ENCODE assay signal across 19 mouse cellular contexts in the genomic region with DNA sequence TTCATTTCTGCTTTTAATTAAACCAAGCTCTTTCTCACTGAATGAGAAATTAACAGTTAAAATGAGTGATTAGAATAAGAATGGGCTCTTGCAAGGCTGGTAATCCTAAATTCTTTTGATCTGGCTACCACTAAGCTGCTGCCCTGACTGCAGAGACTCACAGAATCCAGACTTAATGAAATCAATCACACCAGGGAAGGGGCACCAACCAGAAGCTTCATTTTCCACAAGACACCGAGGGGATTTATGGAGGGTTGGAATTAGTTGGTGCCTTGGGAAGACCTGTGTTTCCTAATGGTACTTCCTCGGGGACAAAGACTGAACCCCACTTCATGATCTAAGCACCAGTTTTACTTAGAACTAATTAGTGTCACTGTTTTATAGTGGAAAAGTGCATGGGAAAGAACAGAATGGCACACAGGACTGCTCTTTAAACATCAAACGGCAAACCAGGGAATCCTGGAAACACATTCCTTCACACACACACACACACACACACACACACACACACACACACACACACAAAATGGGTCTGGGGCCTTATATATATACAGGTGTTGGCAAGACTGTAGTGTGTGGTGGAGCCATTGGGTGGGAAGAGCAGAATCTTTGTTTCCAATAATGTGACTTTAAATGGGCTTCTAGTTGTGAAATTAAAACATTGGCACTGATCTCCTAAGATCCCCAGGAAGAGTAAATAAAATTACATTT. TPM values are rescaled to one million over a fixed set of nuclear protein-coding genes. Genes with fewer than 3 reads are reported as not detected.
DNase-seq lines count a peak whose midpoint lies in the region; ATAC-seq lines count a peak whose summit lies in the region.
"Had no signal": no experiment of that assay in that cellular context is flagged by ENCODE, and none has a peak within 500 bp of the region (broad histone marks: within the 10 kb centered on the region; RNA-seq: fewer than 3 reads in every experiment).

No protein-coding gene starts in this region.

- ATAC-seq in heart, embryonic 12.5 days (ENCODE audit: insufficient number of reproducible peaks, low FRiP score): no peak
- ATAC-seq in forebrain, embryonic 12.5 days (ENCODE audit: low FRiP score): peak; percentile 88
- peak; percentile 93 for ATAC-seq in midbrain, embryonic 16.5 days
- ATAC-seq: hindbrain, postnatal 0 days; intestine, postnatal 0 days had no signal

- H3K9me3 ChIP-seq in heart, embryonic 12.5 days (replicated peaks): no peaks in the 10 kb centered on the region
- no peaks in the 10 kb centered on the region for H3K9me3 ChIP-seq in forebrain, embryonic 12.5 days
- no peaks in the 10 kb centered on the region for H3K9me3 ChIP-seq in midbrain, embryonic 16.5 days (replicated peaks; ENCODE audit: control insufficient read depth, low read length, poor library complexity, severe bottlenecking)
- H3K9me3 ChIP-seq: kidney, embryonic 15.5 days; liver, embryonic 15.5 days had no signal

- no peaks in the 10 kb centered on the region for H3K36me3 ChIP-seq in heart, embryonic 12.5 days
- no peaks in the 10 kb centered on the region for H3K36me3 ChIP-seq in forebrain, embryonic 12.5 days (replicated peaks)
- H3K36me3 ChIP-seq in midbrain, embryonic 16.5 days (ENCODE audit: control insufficient read depth, insufficient read depth, low read length): no peaks in the 10 kb centered on the region
- H3K36me3 ChIP-seq: kidney, embryonic 15.5 days; liver, embryonic 15.5 days had no signal

- intact Hi-C loops in heart, postnatal 14 days (cut with DNase I): no loop called here

- no peak overlapping the region for H3K4me2 ChIP-seq in heart, embryonic 12.5 days
- H3K4me2 ChIP-seq in forebrain, embryonic 12.5 days: peak overlapping the region; percentile 0; the same call in 1 of the 2 replicates
- no peak overlapping the region for H3K4me2 ChIP-seq in midbrain, embryonic 16.5 days (ENCODE audit: low read length)
- H3K4me2 ChIP-seq: kidney, embryonic 15.5 days; liver, embryonic 15.5 days had no signal

- DNase-seq in heart, postnatal 14 days: no peak
- DNase-seq in mesoderm, embryonic 11.5 days (ENCODE audit: low read depth, low spot score): peak; percentile 18
- DNase-seq in kidney, postnatal 14 days: no peak
- no peak for DNase-seq in adrenal gland, postnatal 36 days
- DNase-seq: adrenal gland, postnatal 14 days; cerebellum, adult 2 months; gastrocnemius, postnatal 10 days; right cerebral cortex, postnatal 25 days had no signal

- no peak overlapping the region for H3K9ac ChIP-seq in heart, embryonic 12.5 days
- H3K9ac ChIP-seq in forebrain, embryonic 12.5 days: no peak overlapping the region
- no peak overlapping the region for H3K9ac ChIP-seq in midbrain, embryonic 16.5 days (ENCODE audit: low read depth, low read length)
- H3K9ac ChIP-seq: kidney, embryonic 15.5 days; liver, embryonic 15.5 days had no signal

- peak overlapping the region; percentile 68 for H3K27ac ChIP-seq in heart, embryonic 12.5 days (ENCODE audit: poor library complexity, severe bottlenecking)
- H3K27ac ChIP-seq in forebrain, embryonic 12.5 days: peak overlapping the region; percentile 56
- H3K27ac ChIP-seq in midbrain, embryonic 16.5 days (ENCODE audit: low read length): peak overlapping the region; percentile 50; the same call in 1 of the 2 replicates
- H3K27ac ChIP-seq: hindbrain, postnatal 0 days; kidney, embryonic 15.5 days; liver, embryonic 15.5 days had no signal

- no peaks in the 10 kb centered on the region for H3K27me3 ChIP-seq in heart, embryonic 12.5 days (replicated peaks)
- no peaks in the 10 kb centered on the region for H3K27me3 ChIP-seq in forebrain, embryonic 12.5 days
- no peaks in the 10 kb centered on the region for H3K27me3 ChIP-seq in midbrain, embryonic 16.5 days (ENCODE audit: control insufficient read depth, insufficient read depth, low read depth, low read length)
- H3K27me3 ChIP-seq: CH12.LX; kidney, embryonic 15.5 days; liver, embryonic 15.5 days had no signal

- WGBS in heart, embryonic 12.5 days: 65% methylated on average over 3 of the region's 3 CpGs
- WGBS in forebrain, embryonic 12.5 days: 5% methylated on average over 3 of the region's 3 CpGs
- 14% methylated on average over 3 of the region's 3 CpGs for WGBS in midbrain, embryonic 16.5 days

- H3K4me3 ChIP-seq in heart, embryonic 12.5 days: no peak overlapping the region
- H3K4me3 ChIP-seq in forebrain, embryonic 12.5 days (replicated peaks): no peak overlapping the region
- no peak overlapping the region for H3K4me3 ChIP-seq in midbrain, embryonic 16.5 days (ENCODE audit: low read depth, low read length)
- H3K4me3 ChIP-seq: kidney, embryonic 15.5 days; liver, embryonic 15.5 days; myocyte had no signal

- H3K4me1 ChIP-seq in heart, embryonic 12.5 days (replicated peaks): peaks cover 10% of the 10 kb centered on the region; the same call in 1 of the 2 replicates
- peaks cover 22% of the 10 kb centered on the region for H3K4me1 ChIP-seq in forebrain, embryonic 12.5 days
- H3K4me1 ChIP-seq in midbrain, embryonic 16.5 days (ENCODE audit: control insufficient read depth, insufficient read depth, low read length): peaks cover 7% of the 10 kb centered on the region
- H3K4me1 ChIP-seq: kidney, embryonic 15.5 days; liver, embryonic 15.5 days had no signal

RNA-seq across cellular contexts. Expression of a gene that starts 18.5 kb away (rescaled TPM):
- 0.73 and 0.85 TPM in 2 replicates for polyA plus RNA-seq in heart, embryonic 12.5 days (2016; fragmentation: Nextera tagmentation; extraction: Ambion mirVana)
- total RNA-seq in heart, postnatal 14 days (2021): 1 to 10 TPM in 1 of 2 experiments, under 1 TPM in 1; 0.59 to 1.2 TPM
- polyA plus RNA-seq in forebrain, embryonic 12.5 days (2016; fragmentation: Nextera tagmentation; extraction: Ambion mirVana): 0.83 and 1.1 TPM in 2 replicates
- 0.53 and 0.67 TPM in 2 replicates for polyA plus RNA-seq in midbrain, embryonic 16.5 days (2015; fragmentation: Nextera tagmentation; extraction: Ambion mirVana)
- total RNA-seq in adrenal gland, postnatal 36 days (2021): 1 to 10 TPM in 1 of 2 experiments, under 1 TPM in 1; 0.72 to 1.1 TPM
- total RNA-seq: CH12.LX; hematopoietic stem cell, adult 5-6 weeks; MEL had no signal
